Mouse (Mus musculus) liver, postnatal 0 days (tissue): ENCODE measurements around the gene Gm21970. TPM values are rescaled to one million over a fixed set of nuclear protein-coding genes. Genes with fewer than 3 reads are reported as not detected.
A peak's percentile ranks its signal among the peaks of the same experiment; 100 is the strongest.

Source experiments
- ATAC-seq: fragments of 200-750 bp; cut with Nextera tagmentation; 2 replicates; pipeline ENCODE4 v1.8.0; 2017; ENCODE audit warnings: mild to moderate bottlenecking, moderate library complexity
- DNase-seq: peaks from one replicate; pipeline ENCODE4 v3.0.0-alpha.2; 2016
- H3K27ac ChIP-seq: fragments of 300-500 bp; sonication (generic); 2 replicates; pipeline ENCODE4 v1.5.1; 2014; ENCODE audit warnings: antibody characterized with exemption, moderate library complexity, mild to moderate bottlenecking, low read depth
- H3K27me3 ChIP-seq: fragments of 300-500 bp; sonication (generic); 2 replicates; pipeline ENCODE4 v1.6.1; 2014; ENCODE audit warnings: low read length, control low read depth, mixed read lengths; ENCODE audit not compliant: insufficient read depth
- H3K36me3 ChIP-seq: fragments of 300-500 bp; sonication (generic); replicated peaks from 2 replicates; pipeline ENCODE4 v1.6.1; 2014; ENCODE audit warnings: mild to moderate bottlenecking, control low read depth, low read length, moderate library complexity, mixed read lengths; ENCODE audit not compliant: insufficient read depth
- H3K4me1 ChIP-seq: fragments of 300-500 bp; sonication (generic); 2 replicates; pipeline ENCODE4 v1.6.1; 2014; ENCODE audit warnings: antibody characterized with exemption, mild to moderate bottlenecking, control low read depth; ENCODE audit not compliant: insufficient read depth
- H3K4me2 ChIP-seq: fragments of 300-500 bp; sonication (generic); 2 replicates; pipeline ENCODE4 v1.6.1; 2014; ENCODE audit warnings: low read depth, mild to moderate bottlenecking, low read length, moderate library complexity, mixed read lengths
- H3K4me3 ChIP-seq: fragments of 300-500 bp; sonication (generic); 2 replicates; pipeline ENCODE4 v1.5.1; 2014; ENCODE audit warnings: low read depth, low read length
- H3K9ac ChIP-seq: fragments of 300-500 bp; sonication (generic); replicated peaks from 2 replicates; pipeline ENCODE4 v1.6.1; 2014; ENCODE audit warnings: mild to moderate bottlenecking, moderate library complexity
- H3K9me3 ChIP-seq: fragments of 300-500 bp; sonication (generic); 2 replicates; pipeline ENCODE4 v1.6.1; 2016; ENCODE audit warnings: mild to moderate bottlenecking, control low read depth, low read length, mixed read lengths
- CTCF ChIP-seq: sonication (generic); IDR thresholded peaks from 2 replicates; pipeline ENCODE4 v1.5.1; 2016; ENCODE audit warnings: antibody characterized with exemption, low read depth
- EP300 ChIP-seq: IDR thresholded peaks from 2 replicates; pipeline ENCODE4 v1.6.1; 2016; ENCODE audit warnings: antibody characterized with exemption, low read depth, mild to moderate bottlenecking
- WGBS: fragments of 180-500 bp; shearing (Covaris S2); extraction: QIAGEN DNeasy Blood & Tissue Kit; methylation state at CpG from one replicate; pipeline ENCODE4 v1.1.7; 2014; ENCODE audit not compliant: insufficient replicate concordance; 5-methylcytosine and 5-hydroxymethylcytosine counted together
- polyA plus RNA-seq: library from polyadenylated mRNA; unstranded; fragments of >200 nt; fragmentation: Nextera tagmentation; extraction: Ambion mirVana; gene quantifications from 2 replicates; pipeline ENCODE4 v1.2.1, GENCODE M21; 2015

Gm21970 gene
- polyA plus RNA-seq, 1 experiment from 2014 or later = not detected

- Histone ChIP-seq H3K4me2 (no peak overlapping the region), H3K4me1 (peaks cover 53% of the 10 kb centered on the region), H3K4me3 (no peak overlapping the region), H3K27me3 (no peaks in the 10 kb centered on the region), H3K9ac (no peak overlapping the region), H3K36me3 (no peaks in the 10 kb centered on the region), H3K27ac (no peak overlapping the region), H3K9me3 (no peaks in the 10 kb centered on the region)
- 55% methylated on average over 10 of the region's 10 CpGs for WGBS
- TF ChIP-seq CTCF = no peak
- no peak for TF ChIP-seq EP300
- no peak for DNase-seq
- no peak for ATAC-seq
These were observed 34.0 kb upstream of the Gm21970 start for GRCm38 (mm10) chr16:91357526-91357900.

DNA sequence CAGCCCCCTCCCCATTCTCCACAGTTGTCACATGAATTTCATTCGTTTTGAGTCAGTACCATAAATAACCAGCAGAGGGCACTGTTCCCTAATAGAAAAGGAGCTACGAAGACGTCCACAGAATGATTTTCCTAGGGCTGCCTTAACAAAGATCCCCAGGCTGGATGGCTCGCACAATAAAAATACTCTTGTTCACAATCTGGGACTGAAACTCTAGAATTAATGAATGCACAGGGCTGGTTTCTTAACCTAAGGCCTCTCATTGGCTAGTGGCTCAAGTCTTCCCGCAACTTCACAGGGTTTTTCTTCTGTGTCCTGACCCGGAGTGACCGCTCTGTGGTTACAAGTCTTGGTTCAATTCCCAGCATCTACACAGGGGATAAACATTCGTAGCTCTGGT is 33.0 kb upstream of the Gm21970 start:
- no peak overlapping the region for H3K9ac ChIP-seq
- H3K4me3 ChIP-seq = no peak overlapping the region
- 38% methylated on average over 8 of the region's 8 CpGs for WGBS
- no peak overlapping the region for H3K4me2 ChIP-seq
- no peaks in the 10 kb centered on the region for H3K27me3 ChIP-seq
- peak overlapping the region; percentile 68; the same call in 1 of the 2 replicates for H3K27ac ChIP-seq
- DNase-seq (no peak), ATAC-seq (no peak)
- H3K4me1 ChIP-seq = peaks cover 53% of the 10 kb centered on the region
- H3K9me3 ChIP-seq = no peaks in the 10 kb centered on the region
- TF ChIP-seq EP300 (peak; percentile 60), CTCF (peak; percentile 89)
- H3K36me3 ChIP-seq = no peaks in the 10 kb centered on the region

GRCm38 (mm10) chr16:91359531-91359930 is 32.0 kb upstream of the Gm21970 start:
- DNase-seq (no peak), ATAC-seq (peak; percentile 45)
- H3K9ac ChIP-seq = no peak overlapping the region
- H3K4me2 ChIP-seq = no peak overlapping the region
- TF ChIP-seq CTCF = no peak
- TF ChIP-seq EP300 = no peak
- peaks cover 55% of the 10 kb centered on the region for H3K4me1 ChIP-seq
- no peaks in the 10 kb centered on the region for H3K9me3 ChIP-seq
- 68% methylated on average over 13 of the region's 13 CpGs for WGBS
- no peaks in the 10 kb centered on the region for H3K27me3 ChIP-seq
- H3K27ac ChIP-seq = peak overlapping the region; percentile 68
- H3K36me3 ChIP-seq = no peaks in the 10 kb centered on the region
- H3K4me3 ChIP-seq = no peak overlapping the region

GRCm38 (mm10) chr16:91360162-91360561 is 31.4 kb upstream of the Gm21970 start:
- no peak for TF ChIP-seq CTCF
- TF ChIP-seq EP300 = no peak
- DNase-seq (no peak), ATAC-seq (no peak)
- Histone ChIP-seq H3K27ac (peak overlapping the region; percentile 68; the same call in 1 of the 2 replicates), H3K9me3 (no peaks in the 10 kb centered on the region), H3K27me3 (no peaks in the 10 kb centered on the region), H3K4me3 (no peak overlapping the region), H3K9ac (no peak overlapping the region), H3K4me1 (peaks cover 52% of the 10 kb centered on the region), H3K36me3 (no peaks in the 10 kb centered on the region), H3K4me2 (no peak overlapping the region)
- 48% methylated on average over 3 of the region's 3 CpGs for WGBS

DNA sequence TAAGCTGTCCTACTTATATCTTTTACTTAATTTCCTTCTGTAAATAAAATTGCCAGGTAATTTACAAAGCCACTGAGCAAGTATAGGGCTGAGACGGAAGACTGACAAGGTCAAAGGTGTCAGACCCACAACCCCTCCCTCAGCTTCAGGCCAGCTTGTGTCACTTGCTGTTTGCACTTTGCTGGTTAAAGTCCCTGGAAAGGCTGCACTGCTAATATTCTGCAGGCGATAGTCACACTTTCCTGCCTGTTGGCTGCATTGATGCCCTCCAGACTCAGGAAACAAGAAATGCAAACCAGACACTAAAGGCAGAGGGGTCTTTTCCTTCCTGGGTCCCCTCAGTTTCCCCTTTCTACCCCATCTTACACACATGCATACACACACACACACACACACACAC is 29.5 kb upstream of the Gm21970 start:
- Histone ChIP-seq H3K4me1 (peaks cover 59% of the 10 kb centered on the region), H3K27ac (peak overlapping the region; percentile 59), H3K4me3 (no peak overlapping the region), H3K9ac (no peak overlapping the region), H3K36me3 (no peaks in the 10 kb centered on the region), H3K4me2 (no peak overlapping the region), H3K9me3 (no peaks in the 10 kb centered on the region), H3K27me3 (no peaks in the 10 kb centered on the region)
- WGBS = 49% methylated on average over 2 of the region's 2 CpGs
- DNase-seq = no peak
- ATAC-seq = no peak
- TF ChIP-seq CTCF (no peak), EP300 (no peak)

- Histone ChIP-seq H3K27me3 (no peaks in the 10 kb centered on the region), H3K9ac (no peak overlapping the region), H3K4me3 (no peak overlapping the region), H3K4me2 (no peak overlapping the region), H3K4me1 (peaks cover 61% of the 10 kb centered on the region), H3K9me3 (no peaks in the 10 kb centered on the region), H3K36me3 (no peaks in the 10 kb centered on the region), H3K27ac (peak overlapping the region; percentile 59)
- no peak for ATAC-seq
- TF ChIP-seq EP300 (no peak), CTCF (no peak)
- WGBS = 51% methylated on average over 12 of the region's 12 CpGs
- DNase-seq = peak; percentile 38
These were observed 28.8 kb upstream of the Gm21970 start for GRCm38 (mm10) chr16:91362616-91363272.

DNA sequence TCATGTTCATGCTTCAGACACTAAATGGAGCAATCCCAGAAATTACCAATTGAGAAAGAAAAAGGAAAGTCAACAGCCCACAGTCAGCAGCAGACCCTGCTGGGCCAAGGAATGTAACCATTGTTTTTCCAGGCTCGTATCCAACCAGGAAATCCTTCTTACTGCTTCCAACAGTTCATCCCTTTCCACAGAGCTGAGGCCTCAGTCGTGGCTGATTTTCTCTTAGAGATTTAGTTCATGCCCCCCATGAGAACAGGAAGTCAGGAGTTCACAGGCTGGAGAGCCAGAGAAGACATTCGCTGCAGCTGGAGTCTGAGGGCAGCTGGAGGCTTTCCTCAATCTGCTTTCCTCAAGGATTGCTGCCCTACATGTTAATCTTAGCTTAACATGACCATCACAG is 28.0 kb upstream of the Gm21970 start:
- ATAC-seq = no peak
- H3K9me3 ChIP-seq = no peaks in the 10 kb centered on the region
- no peak overlapping the region for H3K9ac ChIP-seq
- peak overlapping the region; percentile 59 for H3K27ac ChIP-seq
- 26% methylated on average over 3 of the region's 3 CpGs for WGBS
- H3K27me3 ChIP-seq = no peaks in the 10 kb centered on the region
- H3K4me1 ChIP-seq = peaks cover 61% of the 10 kb centered on the region
- H3K4me2 ChIP-seq = no peak overlapping the region
- H3K4me3 ChIP-seq = no peak overlapping the region
- H3K36me3 ChIP-seq = no peaks in the 10 kb centered on the region
- peak; percentile 38; the same call in 1 of the 2 replicates for TF ChIP-seq EP300
- TF ChIP-seq CTCF = no peak
- no peak for DNase-seq
